Mouse (Mus musculus): ENCODE results near the gene Psap.

GRCm38 (mm10) chr10:60341528-60341927, 64.1 kb downstream of the Psap start:
- TF ChIP-seq CTCF (IDR thresholded peaks at IDR 0.05; ENCODE audit: borderline replicate concordance, insufficient read depth, low read length), result no peak
- no peak for TF ChIP-seq POLR2A (IDR thresholded peaks at IDR 0.05; ENCODE audit: low read depth, low read length)

Measured in embryonic fibroblast, embryonic 13.5 days (primary cell).